Mouse (Mus musculus) midbrain, embryonic 16.5 days (tissue): ENCODE data around the gene Foxo3. TPM values are rescaled to one million over a fixed set of nuclear protein-coding genes. Genes with fewer than 3 reads are reported as not detected.
A peak's percentile ranks its signal among the peaks of the same experiment; 100 is the strongest.

Source experiments
- ATAC-seq: fragments of 200-750 bp; cut with Nextera tagmentation; 2 replicates; pipeline ENCODE4 v1.8.0; 2017; ENCODE audit warnings: moderate TSS enrichment
- H3K27ac ChIP-seq: fragments of 300-500 bp; sonication (generic); 2 replicates; pipeline ENCODE4 v1.5.1; 2014; ENCODE audit warnings: mild to moderate bottlenecking, low read length, mixed read lengths
- H3K27me3 ChIP-seq: fragments of 300-500 bp; sonication (generic); 2 replicates; pipeline ENCODE4 v1.6.1; 2014; ENCODE audit warnings: low read depth, low read length, mixed read lengths; ENCODE audit not compliant: control insufficient read depth, insufficient read depth
- H3K36me3 ChIP-seq: fragments of 300-500 bp; sonication (generic); 2 replicates; pipeline ENCODE4 v1.6.1; 2014; ENCODE audit warnings: mild to moderate bottlenecking, low read length, moderate library complexity, mixed read lengths; ENCODE audit not compliant: control insufficient read depth, insufficient read depth
- H3K4me1 ChIP-seq: fragments of 300-500 bp; sonication (generic); 2 replicates; pipeline ENCODE4 v1.6.1; 2014; ENCODE audit warnings: mild to moderate bottlenecking, low read length, mixed read lengths; ENCODE audit not compliant: control insufficient read depth, insufficient read depth
- H3K4me2 ChIP-seq: fragments of 300-500 bp; sonication (generic); 2 replicates; pipeline ENCODE4 v1.6.1; 2014; ENCODE audit warnings: mild to moderate bottlenecking, low read length, mixed read lengths
- H3K4me3 ChIP-seq: fragments of 300-500 bp; sonication (generic); 2 replicates; pipeline ENCODE4 v1.5.1; 2014; ENCODE audit warnings: low read depth, mild to moderate bottlenecking, low read length, moderate library complexity, mixed read lengths
- H3K9ac ChIP-seq: fragments of 300-500 bp; sonication (generic); 2 replicates; pipeline ENCODE4 v1.6.1; 2014; ENCODE audit warnings: low read depth, low read length, mixed read lengths
- H3K9me3 ChIP-seq: fragments of 300-500 bp; sonication (generic); replicated peaks from 2 replicates; pipeline ENCODE4 v1.6.1; 2014; ENCODE audit warnings: mild to moderate bottlenecking, low read length, mixed read lengths; ENCODE audit not compliant: control insufficient read depth, poor library complexity, severe bottlenecking
- WGBS: fragments of 180-500 bp; shearing (Covaris S2); extraction: QIAGEN DNeasy Blood & Tissue Kit; methylation state at CpG from one replicate; pipeline ENCODE4 v1.1.7; 2014; 5-methylcytosine and 5-hydroxymethylcytosine counted together
- polyA plus RNA-seq: library from polyadenylated mRNA; unstranded; fragments of >200 nt; fragmentation: Nextera tagmentation; extraction: Ambion mirVana; gene quantifications from 2 replicates; pipeline ENCODE4 v1.2.1, GENCODE M21; 2015

Foxo3 gene
- polyA plus RNA-seq = 3.8 TPM in 2 replicates

GRCm38 (mm10) chr10:42276507-42277345 is at the start of gene Foxo3:
Foxo3 (minus strand) TSS chr10:42276755.
- peaks cover 4% of the 10 kb centered on the region; the same call in 1 of the 2 replicates for H3K27me3 ChIP-seq
- H3K4me2 ChIP-seq = peak within 1 kb of the TSS; percentile 97
- peak within 1 kb of the TSS; percentile 84 for H3K4me3 ChIP-seq
- H3K9me3 ChIP-seq = no peaks in the 10 kb centered on the region
- peak within 1 kb of the TSS; percentile 97 for H3K27ac ChIP-seq
- H3K36me3 ChIP-seq = no peaks in the 10 kb centered on the region
- peak within 1 kb of the TSS; percentile 81 for H3K9ac ChIP-seq
- under 1% methylated on average over 66 of the region's 88 CpGs for WGBS
- H3K4me1 ChIP-seq = peaks cover 24% of the 10 kb centered on the region
- ATAC-seq = peak; percentile 76

DNA sequence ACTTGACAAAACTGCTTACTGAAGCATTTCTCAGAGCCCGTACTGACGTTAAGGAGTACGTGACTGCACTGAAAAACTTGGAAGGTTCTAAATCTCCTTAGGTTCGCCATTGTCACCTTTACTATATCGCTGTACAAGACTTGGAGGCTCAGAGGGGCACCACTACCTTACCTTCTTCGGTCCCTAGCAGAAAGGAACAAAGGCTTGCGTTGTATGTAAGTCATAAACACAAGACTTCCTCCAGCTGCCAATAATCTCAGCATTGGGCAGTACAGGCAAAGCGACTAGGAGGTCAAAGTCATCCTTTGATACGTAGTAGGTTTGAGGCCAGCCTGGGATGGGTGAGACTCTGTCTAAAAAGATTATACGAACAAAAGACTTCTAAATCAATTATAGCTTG is 48.8 kb upstream of the Foxo3 start:
- no peak for ATAC-seq
- H3K4me2 ChIP-seq = no peak overlapping the region
- no peak overlapping the region for H3K9ac ChIP-seq
- no peak overlapping the region for H3K4me3 ChIP-seq
- peaks cover 2% of the 10 kb centered on the region; the same call in 1 of the 2 replicates for H3K4me1 ChIP-seq
- no peaks in the 10 kb centered on the region for H3K36me3 ChIP-seq
- H3K27ac ChIP-seq = no peak overlapping the region
- 66% methylated on average over 10 of the region's 10 CpGs for WGBS
- no peaks in the 10 kb centered on the region for H3K9me3 ChIP-seq
- no peaks in the 10 kb centered on the region for H3K27me3 ChIP-seq

GRCm38 (mm10) chr10:42323978-42324377 is 47.4 kb upstream of the Foxo3 start:
- ATAC-seq = no peak
- H3K9ac ChIP-seq = no peak overlapping the region
- no peak overlapping the region for H3K4me3 ChIP-seq
- H3K4me1 ChIP-seq = peaks cover 2% of the 10 kb centered on the region; the same call in 1 of the 2 replicates
- H3K36me3 ChIP-seq = no peaks in the 10 kb centered on the region
- no peaks in the 10 kb centered on the region for H3K9me3 ChIP-seq
- no peak overlapping the region for H3K27ac ChIP-seq
- H3K4me2 ChIP-seq = no peak overlapping the region
- no peaks in the 10 kb centered on the region for H3K27me3 ChIP-seq

- H3K27me3 ChIP-seq = peaks cover 7% of the 10 kb centered on the region
- no peak overlapping the region for H3K4me2 ChIP-seq
- 87% methylated on average over 22 of the region's 22 CpGs for WGBS
- no peaks in the 10 kb centered on the region for H3K4me1 ChIP-seq
- H3K4me3 ChIP-seq = no peak overlapping the region
- no peaks in the 10 kb centered on the region for H3K9me3 ChIP-seq
- no peaks in the 10 kb centered on the region for H3K36me3 ChIP-seq
- H3K9ac ChIP-seq = no peak overlapping the region
- H3K27ac ChIP-seq = no peak overlapping the region
- no peak for ATAC-seq
Measured at GRCm38 (mm10) chr10:42313222-42313786, 36.7 kb upstream of the Foxo3 start.

DNA sequence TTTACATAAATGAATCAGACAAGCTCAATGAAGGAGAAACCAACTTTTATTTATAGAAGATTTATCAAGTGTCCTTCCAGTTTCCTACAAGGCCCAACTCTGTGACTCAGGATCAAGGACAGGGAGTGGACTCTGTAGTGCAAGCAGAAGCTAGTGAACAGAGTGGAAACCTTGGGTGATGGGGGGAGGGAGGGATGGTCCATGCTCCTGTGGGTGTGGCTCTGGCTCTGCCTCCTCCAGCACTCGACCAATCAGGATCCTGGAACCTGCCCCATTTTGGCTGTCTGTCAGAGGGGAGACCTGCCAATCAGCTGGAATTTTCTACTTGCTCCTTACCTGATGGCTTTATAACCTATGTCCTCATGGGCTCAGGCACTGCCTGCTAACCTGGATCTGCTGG is 36.0 kb upstream of the Foxo3 start:
- Histone ChIP-seq H3K27me3 (peaks cover 7% of the 10 kb centered on the region), H3K4me3 (no peak overlapping the region), H3K9me3 (no peaks in the 10 kb centered on the region), H3K4me1 (no peaks in the 10 kb centered on the region), H3K4me2 (no peak overlapping the region), H3K36me3 (no peaks in the 10 kb centered on the region), H3K9ac (no peak overlapping the region), H3K27ac (no peak overlapping the region)
- 80% methylated on average over 1 of the region's 1 CpGs for WGBS
- ATAC-seq = no peak

- no peak overlapping the region for H3K27ac ChIP-seq
- 33% methylated on average over 8 of the region's 8 CpGs for WGBS
- H3K36me3 ChIP-seq = no peaks in the 10 kb centered on the region
- no peaks in the 10 kb centered on the region for H3K4me1 ChIP-seq
- no peaks in the 10 kb centered on the region for H3K9me3 ChIP-seq
- no peak; the same call in 1 of the 2 replicates for ATAC-seq
- peaks cover 7% of the 10 kb centered on the region for H3K27me3 ChIP-seq
- peak overlapping the region; percentile 56 for H3K4me2 ChIP-seq
- peak overlapping the region; percentile 27 for H3K4me3 ChIP-seq
- H3K9ac ChIP-seq = peak overlapping the region; percentile 37; the same call in 1 of the 2 replicates
Measured at GRCm38 (mm10) chr10:42308687-42308987, 32.1 kb upstream of the Foxo3 start.

GRCm38 (mm10) chr10:42307980-42308686 is 31.6 kb upstream of the Foxo3 start:
- Histone ChIP-seq H3K9me3 (no peaks in the 10 kb centered on the region), H3K4me2 (peak overlapping the region; percentile 56), H3K36me3 (no peaks in the 10 kb centered on the region), H3K4me3 (peak overlapping the region; percentile 27), H3K27me3 (peaks cover 7% of the 10 kb centered on the region), H3K4me1 (no peaks in the 10 kb centered on the region), H3K27ac (no peak overlapping the region), H3K9ac (peak overlapping the region; percentile 37; the same call in 1 of the 2 replicates)
- ATAC-seq = peak; percentile 81
- WGBS = 5% methylated on average over 20 of the region's 20 CpGs

DNA sequence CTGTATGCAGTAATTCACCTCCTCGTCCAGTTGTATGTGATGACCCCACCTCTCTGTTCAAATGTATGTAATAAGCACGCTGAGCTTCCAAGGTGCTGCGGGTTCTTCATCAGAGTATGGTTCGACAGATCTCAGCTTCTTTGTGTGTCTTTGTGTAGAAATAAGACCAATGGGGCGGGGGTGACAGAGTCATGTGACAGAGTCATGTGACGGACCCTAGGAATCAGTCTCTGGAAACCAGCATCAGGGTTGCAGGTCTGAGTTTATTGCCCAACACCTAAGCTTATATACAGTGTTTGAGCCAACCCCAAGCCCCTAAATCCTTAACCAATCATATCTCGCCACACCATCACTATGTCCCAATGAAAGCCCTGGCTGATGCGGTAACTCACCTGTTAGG is 29.9 kb upstream of the Foxo3 start:
- no peak overlapping the region for H3K9ac ChIP-seq
- ATAC-seq = no peak
- H3K27ac ChIP-seq = no peak overlapping the region
- no peaks in the 10 kb centered on the region for H3K9me3 ChIP-seq
- H3K4me3 ChIP-seq = no peak overlapping the region
- H3K4me2 ChIP-seq = no peak overlapping the region
- H3K36me3 ChIP-seq = no peaks in the 10 kb centered on the region
- 86% methylated on average over 8 of the region's 8 CpGs for WGBS
- H3K4me1 ChIP-seq = no peaks in the 10 kb centered on the region
- H3K27me3 ChIP-seq = peaks cover 7% of the 10 kb centered on the region

DNA sequence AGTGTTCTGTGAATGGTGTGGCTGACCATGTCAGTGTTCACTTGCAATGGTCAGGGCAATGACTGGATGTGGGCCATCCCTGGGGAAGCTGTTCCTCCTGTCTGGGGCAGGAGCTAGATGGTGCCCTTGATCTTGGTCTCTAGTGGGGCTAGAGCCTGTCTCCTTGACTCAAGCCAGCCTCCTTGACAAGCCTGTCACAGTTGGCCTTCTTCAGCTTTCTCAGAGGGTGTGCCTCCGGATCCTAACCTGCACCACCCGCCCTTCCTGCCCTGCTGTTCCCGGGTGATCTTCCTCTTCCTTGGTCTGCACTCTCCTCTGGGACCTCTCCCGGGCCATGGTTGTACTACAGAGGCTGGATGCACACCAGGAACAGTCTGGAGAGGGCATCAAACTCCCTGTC is 24.2 kb upstream of the Foxo3 start:
- Histone ChIP-seq H3K4me2 (no peak overlapping the region), H3K4me3 (no peak overlapping the region), H3K9ac (no peak overlapping the region), H3K4me1 (no peaks in the 10 kb centered on the region), H3K9me3 (no peaks in the 10 kb centered on the region), H3K27ac (no peak overlapping the region), H3K36me3 (no peaks in the 10 kb centered on the region), H3K27me3 (no peaks in the 10 kb centered on the region)
- no peak for ATAC-seq
- WGBS = 73% methylated on average over 4 of the region's 4 CpGs
